Mouse (Mus musculus) lung, adult 2 months (tissue): ENCODE results near the gene Gm36028.

ENCODE experiments used
- CTCF ChIP-seq: fragments of 200-500 bp; IDR thresholded peaks from 2 replicates; pipeline ENCODE4 v1.5.1; 2011; ENCODE audit warnings: mild to moderate bottlenecking, low read length, control low read depth; ENCODE audit not compliant: insufficient read depth
- POLR2A ChIP-seq: fragments of 200-500 bp; IDR thresholded peaks from 2 replicates; pipeline ENCODE4 v1.6.1; 2011; ENCODE audit warnings: low read depth, mild to moderate bottlenecking, control low read depth, low read length, borderline replicate concordance; ENCODE audit errors: extremely low read depth

DNA sequence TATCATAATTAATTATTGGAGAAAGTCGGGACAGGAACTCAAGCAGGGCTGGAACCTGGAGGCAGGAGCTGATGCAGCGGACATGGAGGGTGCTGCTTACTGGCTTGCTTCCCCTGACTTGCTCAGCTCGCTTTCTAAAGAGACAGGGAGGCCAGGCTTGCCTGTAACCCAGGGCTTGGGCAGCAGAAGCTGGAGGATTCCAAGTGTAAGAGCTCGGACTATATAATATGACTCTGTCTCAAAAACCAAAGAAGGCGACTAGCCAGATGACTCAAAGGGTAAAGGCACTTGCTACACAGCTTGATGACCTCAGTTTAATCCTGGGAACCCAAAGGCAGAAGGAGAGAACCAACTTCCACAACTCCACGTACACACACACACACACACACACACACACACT, 32.4 kb upstream of the Gm36028 start:
- no peak for TF ChIP-seq CTCF
- no peak for TF ChIP-seq POLR2A
